Mouse (Mus musculus) heart, embryonic 11.5 days (tissue): Measurements from ENCODE around the gene Prkab2. TPM values are rescaled to one million over a fixed set of nuclear protein-coding genes. Genes with fewer than 3 reads are reported as not detected.

Source experiments
- ATAC-seq: fragments of 200-750 bp; cut with Nextera tagmentation; replicated peaks from 2 replicates; pipeline ENCODE4 v1.8.0; 2017; ENCODE audit warnings: moderate library complexity; ENCODE audit not compliant: insufficient number of reproducible peaks, low FRiP score, low TSS enrichment
- H3K27ac ChIP-seq: fragments of 300-500 bp; sonication (generic); 2 replicates; pipeline ENCODE4 v1.5.1; 2014; ENCODE audit warnings: mild to moderate bottlenecking, low read depth, low read length
- H3K27me3 ChIP-seq: fragments of 300-500 bp; sonication (generic); 2 replicates; pipeline ENCODE4 v1.6.1; 2014; ENCODE audit warnings: mild to moderate bottlenecking, low read length, mixed read lengths; ENCODE audit not compliant: control insufficient read depth, insufficient read depth
- H3K36me3 ChIP-seq: fragments of 300-500 bp; sonication (generic); 2 replicates; pipeline ENCODE4 v1.6.1; 2014; ENCODE audit warnings: mild to moderate bottlenecking, low read length, moderate library complexity, mixed read lengths; ENCODE audit not compliant: control insufficient read depth, insufficient read depth
- H3K4me1 ChIP-seq: fragments of 300-500 bp; sonication (generic); 2 replicates; pipeline ENCODE4 v1.6.1; 2014; ENCODE audit warnings: low read length; ENCODE audit not compliant: control insufficient read depth, insufficient read depth
- H3K4me2 ChIP-seq: fragments of 300-500 bp; sonication (generic); 2 replicates; pipeline ENCODE4 v1.6.1; 2014; ENCODE audit warnings: mild to moderate bottlenecking, moderate library complexity
- H3K4me3 ChIP-seq: fragments of 300-500 bp; sonication (generic); 2 replicates; pipeline ENCODE4 v1.5.1; 2014; ENCODE audit warnings: low read depth, low read length
- H3K9ac ChIP-seq: fragments of 300-500 bp; sonication (generic); 2 replicates; pipeline ENCODE4 v1.6.1; 2014; ENCODE audit warnings: mild to moderate bottlenecking, low read depth, low read length, moderate library complexity
- H3K9me3 ChIP-seq: fragments of 300-500 bp; sonication (generic); replicated peaks from 2 replicates; pipeline ENCODE4 v1.6.1; 2016; ENCODE audit warnings: low read length; ENCODE audit not compliant: control insufficient read depth
- WGBS: fragments of 180-500 bp; shearing (Covaris S2); extraction: QIAGEN DNeasy Blood & Tissue Kit; methylation state at CpG from one replicate; pipeline ENCODE4 v1.1.7; 2014; ENCODE audit not compliant: insufficient replicate concordance; 5-methylcytosine and 5-hydroxymethylcytosine counted together
- polyA plus RNA-seq: library from polyadenylated mRNA; unstranded; fragments of >200 nt; fragmentation: Nextera tagmentation; extraction: Ambion mirVana; gene quantifications from 2 replicates; pipeline ENCODE4 v1.2.1, GENCODE M21; 2014

The Prkab2 gene
- polyA plus RNA-seq, 1 experiment from 2014 or later, result 16.0 TPM

DNA sequence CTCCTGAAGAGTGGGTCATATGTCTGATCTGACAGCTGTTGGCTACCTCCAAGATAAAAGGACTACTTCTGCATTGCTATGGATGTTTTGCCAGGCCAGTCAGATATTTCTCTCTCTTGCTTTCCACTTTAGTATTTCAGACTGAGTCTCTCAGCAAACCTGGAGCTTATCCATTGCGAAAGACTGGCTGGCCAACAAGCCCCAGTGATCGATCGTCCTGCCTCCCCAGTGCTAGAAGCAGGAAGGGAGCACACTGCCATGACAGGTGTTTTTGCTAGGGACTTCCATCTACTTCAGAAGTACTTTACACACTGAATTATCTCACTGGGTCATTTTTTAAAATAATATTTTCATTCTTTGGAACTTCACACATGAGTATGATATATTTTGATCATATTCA is 20.4 kb downstream of the Prkab2 start:
- WGBS, result 83% methylated on average over 3 of the region's 3 CpGs
- Histone ChIP-seq H3K27me3 (peaks cover 2% of the 10 kb centered on the region; the same call in 1 of the 2 replicates), H3K4me1 (peaks cover 6% of the 10 kb centered on the region; the same call in 1 of the 2 replicates), H3K4me2 (no peak overlapping the region), H3K27ac (no peak overlapping the region), H3K4me3 (no peak overlapping the region), H3K9ac (no peak overlapping the region), H3K9me3 (no peaks in the 10 kb centered on the region), H3K36me3 (no peaks in the 10 kb centered on the region)
- ATAC-seq, result no peak

DNA sequence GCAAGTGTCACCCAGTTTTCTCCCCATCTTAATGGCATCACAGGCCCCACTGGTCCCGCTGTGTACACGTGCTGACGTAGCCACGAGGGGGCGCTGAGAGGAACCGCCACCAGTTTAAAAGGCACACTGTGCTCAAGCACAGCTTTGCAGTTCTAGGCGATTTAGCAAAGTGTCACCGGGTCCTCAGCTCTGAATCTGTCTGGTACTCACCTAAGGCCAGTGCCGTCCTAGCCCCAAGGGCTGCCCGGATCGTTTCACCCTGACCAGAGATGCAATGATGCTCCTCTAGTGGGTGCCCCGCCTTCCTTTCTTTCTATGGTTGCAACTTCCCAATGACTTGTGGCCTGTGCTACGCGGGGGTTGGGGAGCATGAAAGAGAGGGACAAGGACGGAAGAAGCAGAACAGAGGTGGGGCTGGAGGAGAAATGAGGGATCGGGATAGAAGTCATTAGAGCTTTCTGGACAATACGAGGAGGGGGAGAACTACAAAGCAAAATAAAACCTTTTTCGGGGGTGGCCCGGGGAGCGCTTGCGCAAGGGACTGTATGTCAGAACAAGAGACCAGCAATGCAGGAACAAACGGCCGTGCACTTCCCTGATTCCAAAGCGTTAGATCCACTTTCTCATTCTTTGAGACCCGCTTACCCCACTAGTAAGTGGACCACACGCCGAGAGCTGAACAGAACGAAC is 22.8 kb downstream of the Prkab2 start:
- WGBS, result 2% methylated on average over 28 of the region's 28 CpGs
- peaks cover 14% of the 10 kb centered on the region; the same call in 1 of the 2 replicates for H3K4me1 ChIP-seq
- H3K27ac ChIP-seq, result 0 out of 2 replicates have a peak overlapping the region, but pooled peaks have one; percentile 25

DNA sequence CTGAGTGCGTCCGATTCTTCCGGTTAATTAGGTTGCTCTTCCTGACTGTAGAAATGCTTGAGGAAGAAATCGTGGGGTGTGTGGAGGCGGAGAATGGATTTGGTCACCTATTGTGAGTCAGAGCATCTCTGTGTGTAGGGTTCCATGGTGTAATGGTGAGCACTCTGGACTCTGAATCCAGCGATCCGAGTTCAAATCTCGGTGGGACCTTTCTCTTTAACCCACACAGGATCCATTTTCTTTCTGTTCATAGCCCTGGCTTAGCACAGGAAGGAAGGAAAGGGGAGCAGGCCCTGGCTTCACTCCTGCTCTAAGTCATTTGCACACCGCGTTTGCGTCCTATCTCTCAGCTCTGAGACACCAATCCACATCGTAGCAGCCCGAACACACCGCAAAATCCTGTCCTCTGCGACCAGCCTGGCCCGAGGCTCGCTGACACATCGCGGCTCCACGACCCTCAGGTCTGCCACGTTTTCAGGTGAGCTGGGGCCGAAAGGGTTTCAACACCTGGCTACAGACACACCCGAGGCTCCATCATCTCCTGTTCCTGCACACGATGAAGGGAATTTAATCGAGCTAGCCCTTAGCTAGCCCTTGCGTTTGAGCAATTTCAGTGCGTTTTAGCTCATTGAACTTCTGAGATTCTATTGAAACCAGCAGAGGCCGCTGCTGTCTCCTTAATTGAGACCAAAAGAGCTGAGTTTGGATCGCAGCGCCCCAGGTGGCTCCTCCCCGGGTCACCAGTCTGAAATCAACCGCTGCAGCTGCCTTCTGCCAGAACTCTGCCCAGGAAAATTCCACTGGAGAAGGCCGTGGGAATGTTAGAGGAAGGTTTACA is 23.5 kb downstream of the Prkab2 start:
- WGBS, result under 1% methylated on average over 33 of the region's 33 CpGs
- Histone ChIP-seq H3K4me2 (peak overlapping the region; percentile 90), H3K27me3 (peaks cover 2% of the 10 kb centered on the region; the same call in 1 of the 2 replicates), H3K36me3 (no peaks in the 10 kb centered on the region), H3K4me1 (peaks cover 14% of the 10 kb centered on the region; the same call in 1 of the 2 replicates), H3K27ac (no peak overlapping the region), H3K4me3 (peak overlapping the region; percentile 37), H3K9ac (peak overlapping the region; percentile 59), H3K9me3 (no peaks in the 10 kb centered on the region)
- peak; percentile 15; the same call in 1 of the 2 replicates for ATAC-seq

More for the DNA sequence above, 22.8 kb downstream of the Prkab2 start:
- peak overlapping the region; percentile 37 for H3K4me3 ChIP-seq
- H3K9me3 ChIP-seq, result no peaks in the 10 kb centered on the region
- peak; percentile 62 for ATAC-seq
- peak overlapping the region; percentile 90 for H3K4me2 ChIP-seq
- peak overlapping the region; percentile 59 for H3K9ac ChIP-seq
- H3K36me3 ChIP-seq, result no peaks in the 10 kb centered on the region
- H3K27me3 ChIP-seq, result peaks cover 2% of the 10 kb centered on the region; the same call in 1 of the 2 replicates

DNA sequence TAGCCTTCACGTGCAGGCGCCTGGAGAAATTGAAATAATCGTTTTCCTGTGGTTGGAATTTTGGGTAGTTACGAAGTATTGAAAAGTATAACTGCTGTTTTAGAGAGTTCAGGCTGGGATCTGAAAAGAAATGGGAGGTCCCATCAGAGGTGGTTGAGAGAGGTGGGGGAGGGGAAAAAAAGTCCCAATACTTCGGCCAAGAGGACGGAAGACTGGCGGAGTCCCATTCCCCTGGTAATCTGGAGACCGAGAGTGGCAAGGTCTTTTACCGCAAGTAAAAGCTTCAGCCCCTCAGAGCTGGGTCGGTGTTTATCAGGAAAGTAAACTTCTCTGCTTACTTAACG is 24.1 kb downstream of the Prkab2 start:
- no peaks in the 10 kb centered on the region for H3K9me3 ChIP-seq
- no peak overlapping the region for H3K27ac ChIP-seq
- peak overlapping the region; percentile 90 for H3K4me2 ChIP-seq
- peak overlapping the region; percentile 37 for H3K4me3 ChIP-seq
- no peak for ATAC-seq
- peaks cover 14% of the 10 kb centered on the region; the same call in 1 of the 2 replicates for H3K4me1 ChIP-seq
- WGBS, result 2% methylated on average over 11 of the region's 11 CpGs
- H3K9ac ChIP-seq, result peak overlapping the region; percentile 59; the same call in 1 of the 2 replicates
- peaks cover 2% of the 10 kb centered on the region; the same call in 1 of the 2 replicates for H3K27me3 ChIP-seq
- H3K36me3 ChIP-seq, result no peaks in the 10 kb centered on the region

DNA sequence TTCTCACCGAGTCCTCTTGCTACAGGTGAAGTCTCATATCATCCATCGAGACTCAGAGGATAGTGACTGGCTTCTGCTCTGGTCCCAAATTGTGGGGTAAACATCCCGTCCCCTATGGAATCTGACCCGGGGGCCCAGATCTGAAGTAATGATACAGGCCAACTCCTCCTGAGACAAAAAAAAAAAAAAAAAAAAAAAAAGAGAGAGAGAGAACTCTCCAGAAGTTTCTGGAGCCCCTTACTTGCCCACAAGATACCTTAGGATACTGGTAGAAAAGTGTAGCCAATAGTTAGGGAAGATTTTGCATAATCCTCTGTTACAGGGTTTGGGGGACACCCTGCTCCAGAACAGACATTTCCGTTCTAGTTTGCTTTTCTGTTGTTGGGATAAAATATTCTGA is 24.6 kb downstream of the Prkab2 start:
- H3K4me2 ChIP-seq, result peak overlapping the region; percentile 90
- peaks cover 14% of the 10 kb centered on the region; the same call in 1 of the 2 replicates for H3K4me1 ChIP-seq
- WGBS, result 28% methylated on average over 5 of the region's 5 CpGs
- peaks cover 2% of the 10 kb centered on the region; the same call in 1 of the 2 replicates for H3K27me3 ChIP-seq
- no peak overlapping the region for H3K27ac ChIP-seq
- H3K9ac ChIP-seq, result no peak overlapping the region
- peak overlapping the region; percentile 37 for H3K4me3 ChIP-seq
- no peaks in the 10 kb centered on the region for H3K36me3 ChIP-seq
- ATAC-seq, result no peak
- H3K9me3 ChIP-seq, result no peaks in the 10 kb centered on the region

DNA sequence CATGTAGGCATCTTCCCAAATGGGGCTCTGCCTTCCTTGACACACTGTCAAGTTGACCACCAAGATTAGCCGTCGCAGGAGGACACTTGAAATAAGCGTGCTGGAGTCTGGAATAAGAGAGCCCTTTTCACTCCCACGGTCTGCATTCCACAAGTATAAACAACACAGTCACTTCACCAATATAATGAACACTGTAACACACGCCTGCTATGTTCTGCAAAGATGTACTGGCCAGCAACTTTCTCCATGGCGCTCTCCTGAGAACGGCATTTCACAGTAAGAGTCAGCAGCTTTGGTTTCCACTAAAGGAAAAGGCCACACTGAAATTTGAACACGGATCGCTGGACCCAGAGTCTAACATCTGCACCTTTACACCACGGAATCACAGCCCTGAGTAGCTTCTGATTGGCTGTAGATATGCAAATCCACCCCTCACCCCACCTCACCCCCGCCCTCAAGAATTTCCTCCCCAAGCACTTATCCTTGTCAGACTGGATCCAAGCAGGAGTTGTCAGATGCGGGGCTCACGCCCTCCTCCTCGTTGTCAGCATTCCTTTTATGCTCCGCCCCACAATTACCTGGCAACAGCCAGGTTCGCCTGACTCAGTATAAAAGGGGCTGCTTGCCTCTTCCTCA is 25.7 kb downstream of the Prkab2 start:
- H3K9me3 ChIP-seq, result no peaks in the 10 kb centered on the region
- H3K4me2 ChIP-seq, result peak overlapping the region; percentile 61
- H3K9ac ChIP-seq, result no peak overlapping the region
- H3K4me1 ChIP-seq, result peaks cover 14% of the 10 kb centered on the region; the same call in 1 of the 2 replicates
- H3K4me3 ChIP-seq, result peak overlapping the region; percentile 18
- H3K27ac ChIP-seq, result peak overlapping the region; percentile 25; the same call in 1 of the 2 replicates
- 5% methylated on average over 16 of the region's 16 CpGs for WGBS
- 0 out of 2 replicates have a peak, but pooled peaks have one; percentile 33 for ATAC-seq
- no peaks in the 10 kb centered on the region for H3K36me3 ChIP-seq
- 0 out of 2 replicates have a peak, but pooled peaks cover 2% of the 10 kb centered on the region for H3K27me3 ChIP-seq

DNA sequence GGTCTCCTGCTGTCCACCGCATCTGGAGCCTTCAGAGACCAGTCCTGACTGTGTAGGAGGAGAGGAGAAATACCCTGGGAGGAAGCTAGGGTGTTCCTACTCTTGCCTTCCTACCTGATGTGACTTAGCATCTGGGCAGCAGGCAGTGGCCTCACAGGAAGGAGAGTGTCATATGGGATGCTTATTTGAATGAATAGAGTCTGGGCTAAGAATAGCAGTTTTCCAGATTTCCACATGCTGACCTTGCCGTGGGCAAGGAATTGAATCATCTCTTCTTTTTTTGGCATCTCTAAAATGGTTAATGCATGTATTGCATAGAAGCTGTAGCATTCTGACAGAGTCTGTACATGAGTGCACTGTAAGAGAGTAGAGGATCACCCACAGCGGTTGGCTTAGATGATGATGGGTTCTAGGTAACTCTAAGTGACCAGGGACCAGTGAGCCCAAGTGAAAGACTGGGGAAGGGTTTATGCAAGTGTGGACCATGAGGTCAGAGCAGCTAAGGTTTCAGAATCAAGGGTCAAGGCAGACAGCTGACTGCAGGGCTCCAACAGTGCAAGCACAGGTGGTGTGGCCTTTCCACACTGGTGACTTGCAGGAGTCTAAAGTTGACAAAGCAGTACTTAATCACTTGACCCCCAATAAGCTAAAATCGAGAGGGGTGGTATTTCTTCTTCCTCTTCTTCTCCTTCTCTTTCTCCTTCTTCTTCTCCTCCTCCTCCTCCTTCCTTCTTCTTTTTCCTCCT is 28.6 kb downstream of the Prkab2 start:
- H3K4me2 ChIP-seq, result no peak overlapping the region
- H3K4me3 ChIP-seq, result no peak overlapping the region
- H3K9me3 ChIP-seq, result no peaks in the 10 kb centered on the region
- peaks cover 3% of the 10 kb centered on the region; the same call in 1 of the 2 replicates for H3K36me3 ChIP-seq
- no peak overlapping the region for H3K9ac ChIP-seq
- H3K27me3 ChIP-seq, result no peaks in the 10 kb centered on the region
- no peak overlapping the region for H3K27ac ChIP-seq
- no peak for ATAC-seq
- WGBS, result 72% methylated on average over 4 of the region's 4 CpGs
- H3K4me1 ChIP-seq, result peaks cover 17% of the 10 kb centered on the region; the same call in 1 of the 2 replicates
